Mouse (Mus musculus) erythroblast, embryonic 14.5 days (primary cell): ENCODE data around the gene Ccnf. TPM values are rescaled to one million over a fixed set of nuclear protein-coding genes. Genes with fewer than 3 reads are reported as not detected.

ENCODE experiments used
- H3K27me3 ChIP-seq: 2 replicates; pipeline ENCODE4 v1.6.1; 2012; ENCODE audit warnings: inconsistent platforms; ENCODE audit not compliant: control insufficient read depth
- H3K36me3 ChIP-seq: 2 replicates; pipeline ENCODE4 v1.6.1; 2012; ENCODE audit warnings: mild to moderate bottlenecking, inconsistent platforms; ENCODE audit not compliant: control insufficient read depth
- H3K4me1 ChIP-seq: 2 replicates; pipeline ENCODE4 v1.6.1; 2012; ENCODE audit warnings: inconsistent platforms; ENCODE audit not compliant: control insufficient read depth
- H3K4me3 ChIP-seq: replicated peaks from 2 replicates; pipeline ENCODE3; 2012; ENCODE audit warnings: moderate library complexity, mild to moderate bottlenecking, inconsistent platforms
- H3K9me3 ChIP-seq: 2 replicates; pipeline ENCODE4 v1.6.1; 2012; ENCODE audit warnings: low read length, inconsistent platforms, mixed read lengths; ENCODE audit not compliant: control insufficient read depth
- GATA1 ChIP-seq: IDR thresholded peaks from 2 replicates; pipeline ENCODE4 v1.6.1; 2012; ENCODE audit warnings: low read length, inconsistent platforms, mixed read lengths
- TAL1 ChIP-seq: IDR thresholded peaks from 3 replicates; pipeline ENCODE4 v1.6.1; 2012; ENCODE audit warnings: low read length, inconsistent platforms, mixed read lengths
- polyA plus RNA-seq: library from polyadenylated mRNA; stranded (reverse); fragments of >175 nt; gene quantifications from 2 replicates; pipeline ENCODE4 v1.2.3, GENCODE M21; 2012

The Ccnf gene
- polyA plus RNA-seq, 1 experiment, result 14.4 TPM

DNA sequence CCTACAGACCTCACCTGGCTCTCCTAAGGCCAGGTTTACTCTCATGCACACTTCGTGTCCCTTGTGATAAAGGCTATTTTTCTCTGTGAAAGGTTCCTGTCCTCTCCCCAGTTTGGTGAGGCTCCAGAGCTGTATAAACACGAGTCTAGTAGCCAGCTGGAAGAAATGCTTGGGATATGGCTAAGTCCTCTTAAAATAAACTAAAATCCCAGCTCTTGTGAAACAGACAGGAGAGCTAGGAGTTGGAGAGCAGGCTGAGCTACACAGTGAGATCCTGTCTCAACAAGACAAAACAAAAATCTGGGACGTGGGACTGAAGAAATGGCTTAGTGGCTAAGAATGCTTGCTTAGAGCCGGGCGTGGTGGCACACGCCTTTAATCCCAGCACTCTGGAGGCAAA lies 38.1 kb downstream of the Ccnf start:
- Histone ChIP-seq H3K9me3 (no peaks in the 10 kb centered on the region), H3K36me3 (peaks cover 48% of the 10 kb centered on the region), H3K4me3 (no peak overlapping the region), H3K27me3 (peaks cover 13% of the 10 kb centered on the region), H3K4me1 (peaks cover 78% of the 10 kb centered on the region)
- TF ChIP-seq TAL1 (no peak), GATA1 (no peak)

DNA sequence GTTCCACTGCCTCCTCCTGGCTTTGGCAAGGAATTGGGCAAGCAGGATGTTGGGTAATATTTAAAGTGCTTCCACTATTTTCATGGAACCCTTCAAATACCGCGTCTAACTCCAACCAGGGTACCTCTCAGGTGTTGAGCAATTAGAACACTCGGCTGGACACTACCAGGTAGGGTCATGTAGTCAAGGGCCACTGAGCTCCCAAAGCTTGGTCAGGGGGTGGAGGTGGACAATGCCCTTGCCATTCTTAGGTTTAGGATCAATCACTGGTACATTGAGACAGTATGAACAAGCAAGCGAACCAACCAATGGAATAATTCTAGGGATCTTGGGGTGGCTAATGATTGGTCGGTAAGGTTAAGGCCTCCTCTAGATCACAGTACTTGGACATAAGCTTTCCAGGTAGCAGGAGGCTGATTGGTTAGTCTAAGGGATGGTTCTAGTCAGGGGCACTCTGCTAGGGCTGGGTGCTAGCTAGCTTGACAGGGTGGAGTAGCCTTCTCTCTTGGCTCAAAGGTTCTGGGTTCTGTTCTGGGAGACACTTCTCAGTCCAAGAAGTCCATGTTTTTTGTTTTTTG lies 38.8 kb downstream of the Ccnf start:
- Histone ChIP-seq H3K9me3 (no peaks in the 10 kb centered on the region), H3K4me3 (peak overlapping the region; percentile 70), H3K4me1 (peaks cover 78% of the 10 kb centered on the region), H3K27me3 (peaks cover 13% of the 10 kb centered on the region), H3K36me3 (peaks cover 48% of the 10 kb centered on the region)
- TF ChIP-seq TAL1, result no peak
- TF ChIP-seq GATA1, result no peak

DNA sequence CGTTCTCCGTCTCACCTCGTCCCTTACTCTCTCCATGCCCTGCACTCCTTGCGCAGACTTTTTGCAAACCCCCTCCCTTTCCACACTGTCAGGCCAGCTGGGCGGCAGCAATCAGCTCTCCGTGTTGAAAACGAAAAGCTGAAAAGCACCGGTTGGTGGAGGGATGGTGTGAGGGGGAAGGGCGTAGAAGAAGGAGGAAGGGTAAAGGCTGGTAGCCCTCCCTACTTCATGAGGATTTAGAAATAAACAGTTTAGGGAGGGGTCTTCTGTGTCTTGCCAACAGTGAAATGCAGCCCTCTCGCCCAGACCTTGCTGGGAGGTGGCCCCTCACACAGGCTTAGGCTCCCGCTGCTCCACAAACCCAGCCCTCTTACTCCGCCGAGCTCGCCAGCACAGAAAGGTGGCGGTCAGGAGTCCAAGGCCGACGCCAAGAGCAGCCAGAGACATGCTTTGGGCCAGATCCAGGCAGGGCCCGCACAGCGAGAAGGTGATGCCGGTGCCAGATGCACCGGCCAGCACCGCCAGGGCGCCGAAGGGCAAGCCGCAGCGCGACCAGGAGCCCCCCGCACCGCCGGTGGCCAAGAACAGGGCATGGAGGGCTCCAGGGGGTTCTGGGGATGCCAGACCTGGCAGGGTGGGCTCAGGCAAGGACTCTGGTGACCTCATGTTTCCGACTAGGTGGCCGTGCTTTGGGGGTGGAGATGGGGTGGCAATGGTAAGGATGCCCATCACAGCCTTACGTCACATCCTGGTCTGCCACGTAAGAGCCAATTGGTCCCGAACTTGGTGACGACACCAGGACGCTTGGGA lies 39.4 kb downstream of the Ccnf start:
- Histone ChIP-seq H3K4me1 (peaks cover 81% of the 10 kb centered on the region), H3K27me3 (peaks cover 13% of the 10 kb centered on the region), H3K4me3 (peak overlapping the region; percentile 70), H3K9me3 (no peaks in the 10 kb centered on the region), H3K36me3 (peaks cover 47% of the 10 kb centered on the region)
- TF ChIP-seq GATA1, result no peak
- no peak for TF ChIP-seq TAL1

DNA sequence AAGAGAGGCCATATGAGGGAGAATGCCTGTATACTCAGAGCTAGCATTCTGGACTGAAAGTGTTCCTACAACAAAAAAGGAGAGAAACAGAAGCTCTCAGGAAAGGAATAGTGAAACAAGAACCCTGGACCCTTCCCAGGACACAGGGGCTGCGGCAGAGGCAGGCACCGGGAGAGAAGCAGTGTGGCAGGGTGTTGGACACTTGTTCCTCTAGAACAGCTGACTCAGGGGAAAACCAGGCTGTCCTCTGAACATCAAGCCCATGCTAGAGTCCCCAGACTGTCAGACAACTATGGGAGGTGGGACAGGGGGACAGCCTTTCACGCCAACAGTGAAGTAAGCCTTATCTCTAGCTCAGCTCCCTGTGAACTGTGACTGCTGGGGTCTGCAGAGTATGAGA lies 40.7 kb downstream of the Ccnf start:
- H3K4me1 ChIP-seq, result peaks cover 81% of the 10 kb centered on the region
- no peaks in the 10 kb centered on the region for H3K9me3 ChIP-seq
- H3K36me3 ChIP-seq, result peaks cover 35% of the 10 kb centered on the region
- TF ChIP-seq GATA1, result no peak
- no peak for TF ChIP-seq TAL1
- H3K4me3 ChIP-seq, result peak overlapping the region; percentile 78
- H3K27me3 ChIP-seq, result peaks cover 13% of the 10 kb centered on the region

DNA sequence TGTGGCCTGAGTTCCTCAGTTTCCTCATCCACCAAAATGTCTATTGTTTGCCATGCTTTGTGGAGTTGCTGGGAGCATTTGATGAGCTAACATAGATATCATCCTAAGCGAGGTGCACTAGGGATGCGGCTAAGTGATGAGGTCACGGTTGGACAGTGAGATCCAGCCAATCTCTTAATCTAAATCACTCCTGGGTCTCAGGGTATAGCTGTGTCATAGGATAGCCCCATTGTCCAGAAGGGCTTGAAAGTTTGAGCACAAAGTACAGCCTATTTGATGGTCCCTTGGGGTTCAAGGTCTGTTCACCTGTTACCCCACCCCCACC lies 41.4 kb downstream of the Ccnf start:
- peak overlapping the region; percentile 78 for H3K4me3 ChIP-seq
- peaks cover 87% of the 10 kb centered on the region for H3K4me1 ChIP-seq
- no peaks in the 10 kb centered on the region for H3K9me3 ChIP-seq
- peaks cover 13% of the 10 kb centered on the region for H3K27me3 ChIP-seq
- peak; percentile 49; the same call in 1 of the 2 replicates for TF ChIP-seq GATA1
- no peak for TF ChIP-seq TAL1
- H3K36me3 ChIP-seq, result peaks cover 29% of the 10 kb centered on the region

DNA sequence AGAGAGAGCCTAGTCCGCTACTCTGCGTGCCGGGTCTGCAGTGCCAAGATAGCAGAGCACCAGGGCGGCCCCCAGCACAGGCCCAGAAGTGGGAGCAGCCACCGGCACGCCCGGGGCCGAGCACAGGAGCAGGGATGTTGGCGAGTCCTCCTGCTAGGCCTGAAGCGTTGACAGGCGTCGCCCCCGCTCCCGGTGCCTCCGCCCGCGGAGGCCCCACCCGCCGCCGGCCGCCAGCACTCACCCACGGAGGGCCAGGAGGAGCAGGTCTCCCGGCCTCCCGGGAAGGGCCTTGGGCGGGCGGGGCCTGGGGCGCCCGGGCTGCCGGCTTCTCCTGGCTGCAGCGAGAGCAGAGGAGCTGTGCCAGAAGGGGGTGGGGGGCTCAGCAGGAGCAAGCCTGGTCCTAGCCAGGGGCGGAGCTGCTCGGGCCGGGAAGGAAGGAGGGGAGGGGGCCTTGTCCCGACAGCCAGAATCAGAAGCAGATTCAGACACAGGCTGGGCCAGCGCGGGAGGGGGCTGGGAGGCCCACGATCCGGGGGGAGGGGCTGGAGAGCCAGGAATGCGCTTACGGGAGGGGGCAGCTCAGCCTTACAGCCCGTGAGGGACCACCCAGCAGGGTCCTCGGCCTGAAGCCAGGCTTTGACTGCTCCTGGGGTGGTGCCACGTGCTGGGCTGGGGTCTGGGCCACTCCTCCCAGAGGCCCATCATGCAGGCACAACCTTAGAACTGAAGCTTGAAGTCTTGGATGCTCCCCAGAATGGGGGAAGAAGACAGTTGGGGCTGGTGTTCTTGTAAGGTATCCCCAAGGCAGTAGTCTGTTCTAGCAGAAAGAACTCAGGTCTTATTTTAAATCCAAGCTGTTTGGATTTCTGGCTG lies 42.0 kb downstream of the Ccnf start, which contains the start of gene Ntn3:
TSS of gene Ntn3 (minus strand) at position 489 of the 873 bp plus-strand sequence.
- Histone ChIP-seq H3K36me3 (peaks cover 30% of the 10 kb centered on the region), H3K9me3 (no peaks in the 10 kb centered on the region), H3K4me1 (peaks cover 91% of the 10 kb centered on the region), H3K4me3 (peak within 1 kb of the TSS; percentile 78), H3K27me3 (peaks cover 13% of the 10 kb centered on the region)
- TF ChIP-seq GATA1 (peak; percentile 51), TAL1 (peak; percentile 79)

DNA sequence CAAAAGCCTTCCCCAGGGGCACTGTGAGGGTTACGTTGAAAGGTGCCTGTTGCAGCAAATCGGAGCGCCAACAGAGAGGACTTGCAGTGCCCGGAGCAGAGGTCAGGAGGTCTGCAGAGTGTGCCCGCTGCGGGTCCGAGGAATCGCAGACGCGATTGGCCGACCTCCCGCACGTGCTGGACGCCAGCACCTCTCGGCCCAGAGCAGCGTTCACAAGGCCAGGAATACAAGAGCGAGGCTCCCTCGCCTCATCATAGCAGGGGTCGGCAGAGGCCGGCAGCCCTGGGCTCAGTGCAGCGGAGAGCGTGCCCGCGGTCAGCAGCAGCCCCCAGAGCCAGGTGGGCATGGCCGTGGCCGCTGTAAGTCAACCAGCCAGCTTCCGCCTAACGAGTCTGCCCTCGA lies 42.6 kb downstream of the Ccnf start:
- Histone ChIP-seq H3K9me3 (no peaks in the 10 kb centered on the region), H3K4me3 (peak overlapping the region; percentile 78), H3K4me1 (peaks cover 98% of the 10 kb centered on the region), H3K36me3 (peaks cover 31% of the 10 kb centered on the region), H3K27me3 (peaks cover 13% of the 10 kb centered on the region)
- TF ChIP-seq GATA1 (no peak), TAL1 (no peak)

DNA sequence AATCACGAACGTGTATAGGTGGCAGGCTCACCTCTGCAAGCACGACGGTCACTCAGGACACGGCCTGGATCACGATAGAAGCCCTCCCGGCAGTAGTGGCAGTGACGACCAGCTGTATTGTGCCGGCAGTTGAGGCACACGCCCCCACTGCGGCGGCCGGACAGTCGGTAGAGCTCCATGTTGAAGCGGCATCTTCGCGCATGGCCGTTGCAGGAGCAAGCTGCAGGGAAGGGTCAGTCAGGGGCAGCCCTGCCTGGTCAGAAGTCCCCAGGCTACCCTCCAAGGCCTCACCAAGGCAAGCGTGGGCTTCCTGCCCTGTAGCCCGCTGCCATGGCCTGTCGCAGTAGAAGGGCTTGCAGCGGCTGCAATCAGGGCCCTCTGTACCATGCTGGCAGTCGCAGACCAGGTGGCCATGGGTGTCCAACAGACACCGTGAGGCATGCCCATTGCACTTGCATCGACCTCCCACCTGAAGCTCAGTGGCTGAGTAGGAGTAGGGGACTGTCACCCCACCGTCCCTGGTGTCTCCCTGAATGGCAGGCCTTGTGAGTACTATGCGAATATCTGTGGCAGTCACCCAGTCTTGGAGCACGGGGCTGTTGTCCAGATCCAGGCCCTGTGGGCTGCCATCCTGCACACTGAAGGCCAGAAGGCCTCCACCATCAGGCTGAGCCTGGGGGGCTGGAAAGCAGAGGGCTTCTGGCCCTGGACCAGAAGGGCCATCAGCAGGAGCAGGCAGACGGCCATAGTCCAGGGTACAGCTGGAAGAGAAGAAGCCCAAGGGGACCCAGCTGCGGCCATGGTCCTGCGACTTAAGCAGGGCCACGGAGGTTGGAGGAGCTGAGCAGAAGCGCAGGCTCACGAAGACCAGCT lies 43.3 kb downstream of the Ccnf start:
- Histone ChIP-seq H3K36me3 (peaks cover 31% of the 10 kb centered on the region), H3K9me3 (no peaks in the 10 kb centered on the region), H3K4me1 (peaks cover 100% of the 10 kb centered on the region), H3K4me3 (peak overlapping the region; percentile 78), H3K27me3 (peaks cover 13% of the 10 kb centered on the region)
- TF ChIP-seq TAL1, result no peak
- TF ChIP-seq GATA1, result no peak
